In the genomic region with DNA sequence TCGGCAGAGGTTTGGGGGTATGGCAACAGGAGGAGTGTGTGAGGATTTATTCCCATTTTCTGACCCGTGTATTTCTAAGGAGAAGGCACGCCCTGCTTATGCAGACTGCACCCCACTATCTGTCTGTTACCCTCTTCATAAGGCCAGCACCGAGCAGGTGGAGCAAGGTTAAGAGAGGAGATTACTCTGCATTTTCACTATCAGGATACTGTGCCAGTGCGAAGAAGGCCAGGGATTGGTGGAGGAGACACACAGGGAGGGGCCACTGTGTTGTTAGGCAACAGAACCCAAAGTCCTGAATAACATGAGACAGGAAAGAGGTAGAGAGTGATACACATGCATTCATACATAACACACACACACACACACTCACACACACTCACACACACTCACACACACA, we compare ENCODE assay signal across 15 mouse cellular contexts.
DNase-seq lines count a peak whose midpoint lies in the region; ATAC-seq and TF ChIP-seq lines count a peak whose summit lies in the region.
"Had no signal": no experiment of that assay in that cellular context is flagged by ENCODE, and none has a peak within 500 bp of the region (broad histone marks: within the 10 kb centered on the region; RNA-seq: fewer than 3 reads in every experiment).

No protein-coding gene starts in this region.

- 59% methylated on average over 5 of the region's 5 CpGs for WGBS in lung, embryonic 14.5 days
- WGBS in lung, adult 2 months, result 62% methylated on average over 5 of the region's 5 CpGs
- WGBS in limb, embryonic 10.5 days, result 74% methylated on average over 5 of the region's 5 CpGs
- 77% methylated on average over 5 of the region's 5 CpGs for WGBS in midbrain, embryonic 15.5 days

- no peaks in the 10 kb centered on the region for H3K4me1 ChIP-seq in lung, embryonic 14.5 days (ENCODE audit: insufficient read depth)
- no peaks in the 10 kb centered on the region for H3K4me1 ChIP-seq in lung, adult 2 months (ENCODE audit: control insufficient read depth, insufficient read depth, low read length)
- no peaks in the 10 kb centered on the region for H3K4me1 ChIP-seq in limb, embryonic 10.5 days
- H3K4me1 ChIP-seq in midbrain, embryonic 15.5 days, result peaks cover 29% of the 10 kb centered on the region

- TF ChIP-seq CTCF in lung, embryonic 14.5 days (IDR thresholded peaks at IDR 0.05; ENCODE audit: low read depth), result no peak
- TF ChIP-seq CTCF in lung, adult 2 months (IDR thresholded peaks at IDR 0.05; ENCODE audit: insufficient read depth, low read length), result no peak

- TF ChIP-seq POLR2A in lung, adult 2 months (IDR thresholded peaks at IDR 0.05; ENCODE audit: borderline replicate concordance, extremely low read depth, low read depth, low read length), result no peak

- no peak overlapping the region for H3K4me2 ChIP-seq in lung, embryonic 14.5 days
- H3K4me2 ChIP-seq in midbrain, embryonic 15.5 days, result no peak overlapping the region
- H3K4me2 ChIP-seq: embryonic facial prominence, embryonic 13.5 days had no signal

- intact Hi-C loops in heart, postnatal 14 days (cut with DNase I), result no loop called here

- H3K4me3 ChIP-seq in lung, embryonic 14.5 days (ENCODE audit: low read depth, low read length), result no peak overlapping the region
- no peak overlapping the region for H3K4me3 ChIP-seq in lung, adult 2 months (replicated peaks; ENCODE audit: extremely low read depth, low read depth, low read length)
- no peak overlapping the region for H3K4me3 ChIP-seq in limb, embryonic 10.5 days
- no peak overlapping the region for H3K4me3 ChIP-seq in midbrain, embryonic 15.5 days
- H3K4me3 ChIP-seq: embryonic facial prominence, embryonic 13.5 days had no signal

- H3K9ac ChIP-seq in lung, embryonic 14.5 days, result no peak overlapping the region
- H3K9ac ChIP-seq in midbrain, embryonic 15.5 days, result no peak overlapping the region
- H3K9ac ChIP-seq: embryonic facial prominence, embryonic 13.5 days had no signal

- no peak overlapping the region for H3K27ac ChIP-seq in lung, embryonic 14.5 days (ENCODE audit: low read depth)
- H3K27ac ChIP-seq in limb, embryonic 10.5 days, result no peak overlapping the region
- no peak overlapping the region for H3K27ac ChIP-seq in midbrain, embryonic 15.5 days
- H3K27ac ChIP-seq: embryonic facial prominence, embryonic 13.5 days had no signal

- no peaks in the 10 kb centered on the region for H3K36me3 ChIP-seq in lung, embryonic 14.5 days (ENCODE audit: insufficient read depth)
- no peaks in the 10 kb centered on the region for H3K36me3 ChIP-seq in limb, embryonic 10.5 days
- no peaks in the 10 kb centered on the region for H3K36me3 ChIP-seq in midbrain, embryonic 15.5 days (replicated peaks)
- H3K36me3 ChIP-seq: embryonic facial prominence, embryonic 13.5 days had no signal

- ATAC-seq in lung, embryonic 14.5 days (ENCODE audit: insufficient read depth), result peak; percentile 38; the same call in 1 of the 2 replicates
- peak; percentile 48; the same call in 1 of the 2 replicates for ATAC-seq in midbrain, embryonic 15.5 days (replicated peaks)
- ATAC-seq: forebrain, embryonic 16.5 days had no signal

- no peaks in the 10 kb centered on the region for H3K27me3 ChIP-seq in lung, embryonic 14.5 days (ENCODE audit: insufficient read depth, low read length)
- H3K27me3 ChIP-seq in limb, embryonic 10.5 days (ENCODE audit: low read depth, poor library complexity, severe bottlenecking), result no peaks in the 10 kb centered on the region
- no peaks in the 10 kb centered on the region for H3K27me3 ChIP-seq in midbrain, embryonic 15.5 days (replicated peaks)
- H3K27me3 ChIP-seq: embryonic facial prominence, embryonic 13.5 days had no signal

- H3K9me3 ChIP-seq in lung, embryonic 14.5 days (ENCODE audit: low read depth, low read length), result no peaks in the 10 kb centered on the region
- no peaks in the 10 kb centered on the region for H3K9me3 ChIP-seq in limb, embryonic 10.5 days (replicated peaks)
- H3K9me3 ChIP-seq in midbrain, embryonic 15.5 days, result no peaks in the 10 kb centered on the region
- H3K9me3 ChIP-seq: embryonic facial prominence, embryonic 13.5 days had no signal

- peak; percentile 84 for DNase-seq in heart, adult 11 months
- DNase-seq in heart, postnatal 14 days, result no peak
- DNase-seq in lung, embryonic 14.5 days, result no peak
- DNase-seq in lung, adult 2 months, result no peak
- DNase-seq in limb, embryonic 10.5 days (ENCODE audit: low spot score), result peak; percentile 26
- DNase-seq in yolk sac, embryonic 10.5 days (ENCODE audit: low spot score), result no peak
- no peak for DNase-seq in thymus, postnatal 25 days
- DNase-seq: cerebellum, adult 9-11 months; kidney, adult 9 months; left cerebral cortex, postnatal 4 days; lung, postnatal 4 days; thymus, adult 18-20 months had no signal

Comparison
In these comparisons a context has a peak if more than half of its experiments do, and no peak if none do; other contexts are left out.
1. DNase-seq: peak in heart, adult 11 months (single experiment) and limb, embryonic 10.5 days (single experiment); none in heart, postnatal 14 days (0 of 2), lung, embryonic 14.5 days (single experiment), lung, adult 2 months (single experiment), yolk sac, embryonic 10.5 days (single experiment) and thymus, postnatal 25 days (single experiment).